Mouse (Mus musculus) embryonic fibroblast, embryonic 13.5 days (primary cell): Measurements from ENCODE around the gene Ccz1. TPM values are rescaled to one million over a fixed set of nuclear protein-coding genes. Genes with fewer than 3 reads are reported as not detected.
A peak's percentile ranks its signal among the peaks of the same experiment; 100 is the strongest.

Experiments
- H3K27ac ChIP-seq: 2 replicates; pipeline ENCODE4 v1.5.1; 2012; ENCODE audit warnings: low read length, control low read depth, inconsistent platforms; ENCODE audit not compliant: insufficient read depth
- H3K4me1 ChIP-seq: 2 replicates; pipeline ENCODE4 v1.6.1; 2011; ENCODE audit warnings: low read length; ENCODE audit not compliant: control insufficient read depth, insufficient read depth
- H3K4me3 ChIP-seq: 2 replicates; pipeline ENCODE4 v1.5.1; 2011; ENCODE audit warnings: mild to moderate bottlenecking, control low read depth, low read length; ENCODE audit not compliant: insufficient read depth
- CTCF ChIP-seq: IDR thresholded peaks from 2 replicates; pipeline ENCODE4 v1.5.1; 2011; ENCODE audit warnings: mild to moderate bottlenecking, control low read depth, low read length, moderate library complexity, borderline replicate concordance; ENCODE audit not compliant: insufficient read depth
- POLR2A ChIP-seq: IDR thresholded peaks from 2 replicates; pipeline ENCODE4 v1.6.1; 2011; ENCODE audit warnings: low read depth, mild to moderate bottlenecking, control low read depth, low read length, moderate library complexity
- polyA plus RNA-seq: library from polyadenylated mRNA; stranded (reverse); fragments of >200 nt; gene quantifications from 2 replicates; pipeline ENCODE4 v1.2.4, GENCODE M21; 2011; ENCODE audit warnings: low read depth; ENCODE audit not compliant: missing spikeins, insufficient read length

The Ccz1 gene
- 66.5 and 69.6 TPM in 2 replicates for polyA plus RNA-seq

DNA sequence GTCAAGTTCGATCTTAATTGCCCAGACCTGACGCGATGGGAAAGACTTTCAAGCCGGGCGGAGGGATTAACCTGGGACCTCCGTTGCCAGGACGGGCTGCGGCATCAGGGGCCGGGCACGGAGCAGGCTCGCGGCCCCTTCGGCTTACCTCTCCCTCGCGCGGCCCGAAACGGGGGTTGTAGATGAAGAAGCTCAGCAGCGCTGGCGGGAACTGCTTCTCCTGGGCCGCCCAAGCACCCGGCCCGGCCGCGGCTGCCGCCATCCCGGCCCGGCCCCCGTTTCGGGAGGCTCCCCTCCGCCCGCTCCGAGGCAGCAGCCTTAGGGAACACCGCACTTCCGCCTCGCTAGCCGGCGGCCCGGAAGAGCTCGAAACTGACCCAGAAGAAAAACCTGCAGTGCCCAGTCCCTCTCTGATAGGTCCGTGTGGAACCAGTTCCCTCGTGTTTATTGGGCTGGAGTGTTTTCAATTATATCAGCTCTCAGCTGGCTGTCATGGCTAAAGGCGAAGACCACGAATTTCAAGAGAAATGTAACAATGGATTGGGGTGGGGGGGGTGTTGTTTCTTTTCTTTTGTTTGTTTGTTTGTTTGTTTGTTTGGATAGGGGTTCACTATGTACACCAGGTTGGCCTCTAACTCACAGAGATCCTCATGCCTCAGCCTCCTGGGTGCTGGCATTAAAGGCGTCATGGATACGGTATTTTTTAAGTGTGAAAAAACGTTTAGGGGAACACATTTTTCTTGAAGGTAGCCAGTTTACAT lies at the start of gene Ccz1:
Gene Ccz1 (minus strand): TSS at position 327 of the 761 bp plus-strand sequence.
- Histone ChIP-seq H3K4me1 (no peaks in the 10 kb centered on the region), H3K4me3 (peak within 1 kb of the TSS; percentile 78), H3K27ac (peak within 1 kb of the TSS; percentile 4)
- TF ChIP-seq CTCF (no peak), POLR2A (peak; percentile 58)

DNA sequence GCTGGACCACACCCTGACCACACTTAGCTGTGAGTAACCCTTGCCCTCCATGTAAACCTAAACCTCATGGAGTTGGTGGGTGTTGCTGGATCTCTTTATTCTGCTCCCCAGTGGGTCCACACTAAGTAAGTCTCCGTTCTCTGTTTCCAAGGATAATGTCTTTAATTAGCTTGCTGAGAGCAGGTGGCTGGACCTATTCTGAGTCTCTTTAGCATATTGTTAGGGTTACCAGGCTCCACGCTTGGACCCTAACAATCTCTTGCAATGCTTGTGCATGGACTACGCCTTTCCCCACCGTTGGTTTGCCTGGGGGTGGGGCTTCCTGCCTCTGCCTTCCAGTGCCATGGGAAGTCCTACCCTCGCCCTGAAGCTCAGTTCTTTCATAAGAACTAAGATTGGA lies 49.4 kb upstream of the Ccz1 start:
- H3K4me1 ChIP-seq, result no peaks in the 10 kb centered on the region
- H3K27ac ChIP-seq, result no peak overlapping the region
- H3K4me3 ChIP-seq, result no peak overlapping the region
- TF ChIP-seq POLR2A, result no peak
- no peak for TF ChIP-seq CTCF

DNA sequence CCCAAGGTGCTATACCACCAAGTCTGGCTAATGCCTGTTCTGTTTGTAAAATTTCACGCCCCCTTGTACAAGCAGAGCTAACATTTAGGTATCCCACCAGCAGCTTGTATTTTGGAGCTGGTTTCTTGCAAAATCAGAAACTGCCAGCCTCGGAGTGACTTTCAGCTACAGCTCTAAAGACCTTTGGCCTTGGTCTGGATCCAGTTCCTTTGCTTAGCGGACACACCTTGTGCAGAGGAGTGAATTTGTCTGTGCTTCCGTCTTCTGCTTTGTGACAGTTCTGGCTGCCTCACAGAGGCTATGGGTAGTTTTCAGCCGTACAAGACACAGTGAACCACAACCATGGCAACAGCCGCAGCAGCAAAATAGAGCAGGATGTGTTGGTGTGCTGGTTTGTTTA lies 39.7 kb upstream of the Ccz1 start:
- TF ChIP-seq POLR2A, result no peak
- TF ChIP-seq CTCF, result no peak
- Histone ChIP-seq H3K4me3 (no peak overlapping the region), H3K27ac (no peak overlapping the region)

DNA sequence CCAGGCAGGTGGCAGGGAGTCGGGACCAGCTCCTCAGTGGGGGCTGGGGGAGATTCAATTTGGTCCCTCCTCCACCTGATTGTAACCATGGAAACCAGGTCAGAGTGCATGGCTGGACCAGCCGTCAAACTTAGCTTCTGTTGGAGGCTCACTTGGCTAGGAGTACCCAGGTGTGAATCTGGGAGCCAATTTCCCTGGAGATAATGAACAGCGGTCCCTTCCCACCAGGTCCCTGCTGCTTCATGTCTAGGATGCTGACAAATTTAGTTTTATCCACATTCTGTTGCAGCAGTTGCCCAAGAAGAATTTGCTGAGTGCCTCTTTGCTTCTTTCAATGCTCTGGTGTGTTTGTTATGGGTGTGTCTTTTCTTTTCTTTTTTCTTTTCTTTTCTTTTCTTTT lies 38.8 kb upstream of the Ccz1 start:
- no peaks in the 10 kb centered on the region for H3K4me1 ChIP-seq
- H3K27ac ChIP-seq, result no peak overlapping the region
- TF ChIP-seq POLR2A (no peak), CTCF (no peak)
- H3K4me3 ChIP-seq, result no peak overlapping the region

More for the DNA sequence above, 39.7 kb upstream of the Ccz1 start:
- H3K4me1 ChIP-seq, result no peaks in the 10 kb centered on the region

DNA sequence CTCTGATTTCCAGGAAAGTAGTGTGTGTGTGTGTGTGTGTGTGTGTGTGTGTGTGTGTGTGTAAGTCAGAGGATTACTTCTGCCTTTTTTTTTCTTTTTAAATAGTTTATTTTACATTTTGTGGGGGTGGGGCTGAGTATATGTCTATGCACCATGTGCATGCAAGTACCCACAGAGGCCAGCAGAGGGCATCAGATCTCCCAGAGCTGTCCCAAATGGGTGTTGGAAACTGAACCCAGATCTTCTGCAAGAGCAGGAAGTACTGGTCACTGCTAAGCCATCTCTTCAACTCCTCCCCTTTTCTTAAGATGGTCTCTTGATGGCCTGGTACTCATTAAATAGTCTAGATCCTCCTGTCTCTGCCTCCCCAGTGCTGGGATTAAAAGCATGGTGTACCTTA lies 36.6 kb upstream of the Ccz1 start:
- no peak overlapping the region for H3K27ac ChIP-seq
- no peaks in the 10 kb centered on the region for H3K4me1 ChIP-seq
- no peak overlapping the region for H3K4me3 ChIP-seq
- no peak for TF ChIP-seq CTCF
- no peak for TF ChIP-seq POLR2A

DNA sequence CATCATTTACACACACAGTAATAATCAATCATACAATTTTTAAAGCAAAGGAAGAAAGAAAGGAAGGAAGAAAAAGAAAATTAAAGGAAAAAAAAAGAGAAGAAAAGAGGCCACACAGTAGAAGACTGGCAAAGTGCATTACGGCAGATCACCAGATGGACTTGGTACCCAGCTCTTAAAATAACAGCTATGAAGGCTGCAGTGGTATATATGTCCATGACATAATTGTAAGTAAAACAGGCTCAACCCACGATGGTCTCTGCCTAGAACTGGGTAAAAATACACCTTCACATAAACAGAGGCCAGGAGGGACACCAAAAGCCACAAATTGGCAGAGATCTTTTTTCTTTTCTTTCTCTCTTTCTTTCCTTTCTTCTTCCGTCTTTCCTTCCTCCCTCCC lies 35.2 kb upstream of the Ccz1 start:
- no peak for TF ChIP-seq CTCF
- no peak for TF ChIP-seq POLR2A
- Histone ChIP-seq H3K4me1 (no peaks in the 10 kb centered on the region), H3K4me3 (no peak overlapping the region), H3K27ac (no peak overlapping the region)

DNA sequence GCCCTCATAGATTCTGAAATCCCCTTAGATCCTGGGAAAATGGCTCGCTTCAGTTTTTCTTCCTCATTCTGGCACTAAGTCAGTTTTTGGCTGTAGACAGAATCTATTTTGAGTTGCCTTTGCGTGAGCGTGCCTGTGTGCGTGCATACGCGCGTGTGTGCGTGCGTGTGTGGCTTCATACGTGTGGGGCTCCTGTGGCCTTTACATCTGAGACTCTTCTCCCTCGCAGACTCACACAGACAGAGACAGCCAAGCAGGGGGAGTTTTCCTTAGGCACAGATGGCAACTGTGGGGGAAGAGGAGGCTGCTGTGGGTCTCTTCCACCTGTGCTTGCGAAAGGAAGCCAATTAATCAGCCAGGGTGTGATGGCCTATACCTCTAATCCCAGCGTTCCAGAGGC lies 32.6 kb upstream of the Ccz1 start:
- no peak overlapping the region for H3K27ac ChIP-seq
- TF ChIP-seq CTCF (no peak), POLR2A (no peak)
- no peak overlapping the region for H3K4me3 ChIP-seq
- no peaks in the 10 kb centered on the region for H3K4me1 ChIP-seq

DNA sequence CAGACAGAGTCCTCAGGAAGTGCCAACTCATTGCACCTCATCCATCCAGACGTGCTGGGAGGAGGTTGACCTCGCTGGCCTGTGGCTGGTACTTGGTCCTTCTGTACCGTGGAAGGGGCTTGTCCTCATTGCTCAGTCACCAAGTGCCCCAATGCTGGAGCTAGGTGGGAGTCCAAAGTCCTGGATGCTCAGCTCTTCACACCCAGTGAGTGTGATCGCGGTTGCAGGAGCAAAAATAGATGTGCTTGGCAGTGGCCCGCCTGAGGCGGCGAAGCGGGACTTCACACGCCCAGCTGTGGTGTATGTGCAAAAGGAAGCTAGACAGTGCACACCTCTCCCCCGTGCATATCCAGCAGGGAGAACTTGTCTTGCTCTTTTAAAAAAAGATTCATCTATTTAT lies 28.5 kb upstream of the Ccz1 start:
- TF ChIP-seq CTCF, result no peak
- H3K4me1 ChIP-seq, result no peaks in the 10 kb centered on the region
- H3K27ac ChIP-seq, result no peak overlapping the region
- H3K4me3 ChIP-seq, result no peak overlapping the region

DNA sequence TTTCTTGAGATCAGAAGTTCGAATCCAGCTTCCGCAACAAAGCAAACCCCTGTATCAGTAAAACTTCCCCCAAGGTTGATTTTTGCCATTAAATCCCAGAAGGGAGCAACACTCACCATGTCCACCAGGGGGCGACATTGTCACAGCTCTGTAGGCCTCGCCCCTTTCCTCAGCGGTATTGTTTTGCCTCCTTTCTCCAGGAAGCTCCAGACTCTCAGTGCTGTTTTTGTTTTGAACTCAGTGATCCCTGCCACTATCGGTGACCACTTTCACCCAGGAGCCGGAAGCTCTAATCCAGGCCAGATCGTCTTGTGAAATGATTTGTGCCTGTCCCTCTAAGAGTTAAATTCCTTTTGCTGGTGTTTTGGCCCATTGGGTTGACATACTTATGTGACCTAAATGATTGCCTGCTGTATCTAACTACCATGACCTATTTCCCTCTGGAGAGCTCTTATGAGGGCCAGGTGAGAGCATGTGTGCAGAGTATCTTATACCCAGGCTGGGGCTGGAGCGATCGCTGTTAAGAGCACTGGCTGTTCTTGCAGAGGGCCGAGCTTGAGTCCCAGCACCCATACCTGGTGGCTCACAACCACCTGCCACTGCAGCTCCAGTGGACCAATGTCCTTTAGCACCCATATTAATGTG lies 26.2 kb upstream of the Ccz1 start:
- Histone ChIP-seq H3K4me1 (no peaks in the 10 kb centered on the region), H3K27ac (no peak overlapping the region), H3K4me3 (no peak overlapping the region)
- TF ChIP-seq CTCF (peak; percentile 93), POLR2A (no peak)

DNA sequence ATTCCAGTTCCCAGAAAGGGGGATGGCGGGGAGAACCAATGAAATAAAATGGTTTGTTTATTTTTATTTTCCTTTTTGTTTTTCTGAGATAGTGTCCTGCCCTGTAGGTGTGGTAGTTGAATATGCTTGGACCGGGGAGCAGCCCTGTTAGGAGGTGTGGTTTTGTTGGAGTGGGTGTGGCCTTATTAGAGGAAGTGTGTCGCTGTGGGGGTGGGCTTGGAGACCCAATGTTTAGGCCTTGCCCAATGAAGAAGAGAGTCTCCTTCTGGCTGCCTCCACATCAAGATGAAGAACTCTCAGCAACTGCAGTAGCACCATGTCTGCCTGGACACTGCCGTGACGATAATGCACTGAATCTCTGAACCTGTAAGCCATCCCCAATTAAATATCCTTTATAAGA lies 25.2 kb upstream of the Ccz1 start:
- H3K4me1 ChIP-seq, result no peaks in the 10 kb centered on the region

DNA sequence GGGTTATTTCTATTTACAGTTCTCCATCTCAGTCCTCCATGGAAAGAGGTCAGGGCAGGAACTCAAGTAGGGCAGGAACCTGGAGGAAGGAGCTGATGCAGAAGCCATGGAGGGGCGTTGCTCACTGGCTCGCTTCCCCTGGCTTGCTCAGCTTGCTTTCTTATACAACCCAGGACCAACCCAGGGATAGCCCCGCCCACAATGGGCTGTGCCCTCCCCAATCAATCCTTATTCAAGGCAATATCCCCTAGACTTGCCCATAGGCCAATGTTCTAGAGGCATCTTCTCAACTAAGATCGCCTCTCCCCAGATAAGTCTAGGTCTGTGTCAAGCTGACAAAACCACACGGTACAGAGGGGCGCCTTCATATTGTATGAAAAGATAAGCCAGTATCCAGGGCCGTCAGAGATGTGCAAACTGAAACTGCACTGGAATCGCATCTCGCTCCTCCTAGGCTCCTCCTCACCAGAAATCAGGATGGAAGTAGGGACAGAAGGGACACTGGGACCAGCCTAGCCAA lies 24.5 kb upstream of the Ccz1 start:
- Histone ChIP-seq H3K27ac (no peak overlapping the region), H3K4me3 (no peak overlapping the region), H3K4me1 (no peaks in the 10 kb centered on the region)
- no peak for TF ChIP-seq POLR2A
- no peak for TF ChIP-seq CTCF

More for the DNA sequence above, 25.2 kb upstream of the Ccz1 start:
- TF ChIP-seq CTCF (no peak), POLR2A (no peak)
- Histone ChIP-seq H3K4me3 (no peak overlapping the region), H3K27ac (no peak overlapping the region)
